In the genomic region with DNA sequence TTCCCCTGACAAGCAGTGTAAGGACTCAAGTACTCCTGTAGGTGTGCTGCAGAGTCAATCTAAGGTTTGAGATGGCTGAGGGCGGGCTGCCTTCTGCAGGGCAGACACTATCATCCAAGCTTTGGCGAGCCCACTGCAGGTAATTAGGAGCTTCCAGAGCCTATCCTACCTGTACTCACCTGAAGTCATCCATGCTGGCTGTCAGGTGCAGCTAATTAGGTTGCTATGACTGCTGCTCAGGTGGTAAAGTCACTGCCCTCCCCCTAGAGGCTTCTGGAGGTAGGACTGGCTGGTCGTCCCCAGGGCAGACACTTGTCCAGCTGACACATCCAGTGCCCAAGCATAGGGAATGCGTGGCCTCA, we compare ENCODE assay signal across 9 mouse cellular contexts. TPM values are rescaled to one million over a fixed set of nuclear protein-coding genes. Genes with fewer than 3 reads are reported as not detected.
DNase-seq lines count a peak whose midpoint lies in the region; ATAC-seq lines count a peak whose summit lies in the region.
"Had no signal": no experiment of that assay in that cellular context is flagged by ENCODE, and none has a peak within 500 bp of the region (broad histone marks: within the 10 kb centered on the region; RNA-seq: fewer than 3 reads in every experiment).

No protein-coding gene starts in this region.

- no peak overlapping the region for H3K9ac ChIP-seq in hindbrain, embryonic 16.5 days (ENCODE audit: low read depth, low read length)
- H3K9ac ChIP-seq in liver, embryonic 11.5 days (ENCODE audit: low read depth, low read length): no peak overlapping the region
- H3K9ac ChIP-seq: limb, embryonic 13.5 days had no signal

- 49% methylated on average over 4 of the region's 4 CpGs for WGBS in embryonic facial prominence, embryonic 10.5 days
- 40% methylated on average over 4 of the region's 4 CpGs for WGBS in hindbrain, embryonic 16.5 days
- WGBS in liver, embryonic 11.5 days: 58% methylated on average over 4 of the region's 4 CpGs

- H3K4me1 ChIP-seq in embryonic facial prominence, embryonic 10.5 days: peaks cover 39% of the 10 kb centered on the region
- H3K4me1 ChIP-seq in hindbrain, embryonic 16.5 days (ENCODE audit: control insufficient read depth, insufficient read depth, low read depth, low read length): peaks cover 24% of the 10 kb centered on the region
- H3K4me1 ChIP-seq in liver, embryonic 11.5 days (replicated peaks; ENCODE audit: control insufficient read depth, insufficient read depth, low read length): peaks cover 38% of the 10 kb centered on the region

- no peak overlapping the region for H3K27ac ChIP-seq in embryonic facial prominence, embryonic 10.5 days (replicated peaks)
- H3K27ac ChIP-seq in hindbrain, embryonic 16.5 days (ENCODE audit: low read depth, low read length): peak overlapping the region; percentile 16
- no peak overlapping the region for H3K27ac ChIP-seq in liver, embryonic 11.5 days (ENCODE audit: low read depth, low read length)
- H3K27ac ChIP-seq: limb, embryonic 13.5 days had no signal

- H3K4me3 ChIP-seq in embryonic facial prominence, embryonic 10.5 days: no peak overlapping the region
- H3K4me3 ChIP-seq in hindbrain, embryonic 16.5 days (ENCODE audit: low read length): no peak overlapping the region
- H3K4me3 ChIP-seq in liver, embryonic 11.5 days (ENCODE audit: low read depth, low read length): no peak overlapping the region
- H3K4me3 ChIP-seq: limb, embryonic 13.5 days had no signal

- no peaks in the 10 kb centered on the region for H3K9me3 ChIP-seq in embryonic facial prominence, embryonic 10.5 days
- H3K9me3 ChIP-seq in hindbrain, embryonic 16.5 days (ENCODE audit: control insufficient read depth, low read length): no peaks in the 10 kb centered on the region
- H3K9me3 ChIP-seq in liver, embryonic 11.5 days (ENCODE audit: control insufficient read depth, low read length): no peaks in the 10 kb centered on the region
- H3K9me3 ChIP-seq: limb, embryonic 13.5 days had no signal

- H3K36me3 ChIP-seq in embryonic facial prominence, embryonic 10.5 days (replicated peaks): peaks cover 58% of the 10 kb centered on the region
- peaks cover 50% of the 10 kb centered on the region for H3K36me3 ChIP-seq in hindbrain, embryonic 16.5 days (ENCODE audit: control insufficient read depth, insufficient read depth, low read length)
- H3K36me3 ChIP-seq in liver, embryonic 11.5 days (ENCODE audit: control insufficient read depth, insufficient read depth, low read length): peaks cover 37% of the 10 kb centered on the region

- ATAC-seq in frontal cortex, adult (ENCODE audit: low TSS enrichment): peak; percentile 27; the same call in 1 of the 2 replicates
- no peak for ATAC-seq in hindbrain, embryonic 16.5 days
- peak; percentile 58 for ATAC-seq in liver, embryonic 11.5 days (replicated peaks; ENCODE audit: low FRiP score)
- no peak for ATAC-seq in monocyte, adult 5-6 weeks (replicated peaks; ENCODE audit: insufficient number of reproducible peaks, low FRiP score, low TSS enrichment, poor library complexity, severe bottlenecking)

- no peak for DNase-seq in frontal cortex, postnatal 10 days (ENCODE audit: low spot score in 2 of 2)
- peak; percentile 57 for DNase-seq in MN1 (ENCODE audit: low spot score)
- DNase-seq in embryonic facial prominence, embryonic 10.5 days (ENCODE audit: low spot score): peak; percentile 64
- DNase-seq in liver, embryonic 11.5 days (ENCODE audit: low spot score): peak; percentile 65
- peak; percentile 62 for DNase-seq in neural tube, embryonic 10.5 days (ENCODE audit: extremely low spot score, low spot score)

- H3K4me2 ChIP-seq in hindbrain, embryonic 16.5 days (ENCODE audit: low read length): no peak overlapping the region
- no peak overlapping the region for H3K4me2 ChIP-seq in liver, embryonic 11.5 days
- H3K4me2 ChIP-seq: limb, embryonic 13.5 days had no signal

- H3K27me3 ChIP-seq in embryonic facial prominence, embryonic 10.5 days (replicated peaks; ENCODE audit: low read depth, poor library complexity, severe bottlenecking): peaks cover 28% of the 10 kb centered on the region
- H3K27me3 ChIP-seq in hindbrain, embryonic 16.5 days (replicated peaks; ENCODE audit: control insufficient read depth, insufficient read depth, low read length): no peaks in the 10 kb centered on the region
- peaks cover 23% of the 10 kb centered on the region for H3K27me3 ChIP-seq in liver, embryonic 11.5 days (replicated peaks; ENCODE audit: control insufficient read depth, insufficient read depth, low read length)
- H3K27me3 ChIP-seq: limb, embryonic 13.5 days had no signal

RNA-seq across cellular contexts. Expression of a gene that starts 28.5 kb away (rescaled TPM):
- 13.2 and 21.4 TPM in 2 replicates for polyA plus RNA-seq in embryonic facial prominence, embryonic 10.5 days (2016; fragmentation: Nextera tagmentation; extraction: Ambion mirVana)
- 10.0 and 13.0 TPM in 2 replicates for polyA plus RNA-seq in hindbrain, embryonic 16.5 days (2015; fragmentation: Nextera tagmentation; extraction: Ambion mirVana)
- polyA plus RNA-seq in liver, embryonic 11.5 days (2014; fragmentation: Nextera tagmentation; extraction: Ambion mirVana): 5.9 and 6.2 TPM in 2 replicates
- total RNA-seq in monocyte, adult 5-6 weeks (2017): not detected in 3 replicates

RNA-seq across cellular contexts. Expression of a gene that starts 32.0 kb away (rescaled TPM):
- polyA plus RNA-seq in embryonic facial prominence, embryonic 10.5 days (2016; fragmentation: Nextera tagmentation; extraction: Ambion mirVana): 200 and 206 TPM in 2 replicates
- 210 and 236 TPM in 2 replicates for polyA plus RNA-seq in hindbrain, embryonic 16.5 days (2015; fragmentation: Nextera tagmentation; extraction: Ambion mirVana)
- 115 and 123 TPM in 2 replicates for polyA plus RNA-seq in liver, embryonic 11.5 days (2014; fragmentation: Nextera tagmentation; extraction: Ambion mirVana)
- 339 to 489 TPM (median 412 TPM) in 3 replicates for total RNA-seq in monocyte, adult 5-6 weeks (2017)

RNA-seq across cellular contexts. Expression of a gene that starts 59.3 kb away (rescaled TPM):
- polyA plus RNA-seq in embryonic facial prominence, embryonic 10.5 days (2016; fragmentation: Nextera tagmentation; extraction: Ambion mirVana): 3.4 and 4.3 TPM in 2 replicates
- polyA plus RNA-seq in hindbrain, embryonic 16.5 days (2015; fragmentation: Nextera tagmentation; extraction: Ambion mirVana): 1.3 and 2.7 TPM in 2 replicates
- polyA plus RNA-seq in liver, embryonic 11.5 days (2014; fragmentation: Nextera tagmentation; extraction: Ambion mirVana): 4.7 and 5.0 TPM in 2 replicates
- total RNA-seq in monocyte, adult 5-6 weeks (2017): 1.8 TPM in 1 of 3 replicates, not detected in the others

Comparison
In these comparisons a context has a peak if more than half of its experiments do, and no peak if none do; other contexts are left out.
1. ATAC-seq: peak in frontal cortex, adult (single experiment) and liver, embryonic 11.5 days (single experiment); none in hindbrain, embryonic 16.5 days (single experiment) and monocyte, adult 5-6 weeks (single experiment).
2. DNase-seq: peak in MN1 (single experiment), embryonic facial prominence, embryonic 10.5 days (single experiment), liver, embryonic 11.5 days (single experiment) and neural tube, embryonic 10.5 days (single experiment); none in frontal cortex, postnatal 10 days (0 of 2).